Mouse (Mus musculus) heart, adult 2 months (tissue): ENCODE data around the gene Lrch3. TPM values are rescaled to one million over a fixed set of nuclear protein-coding genes. Genes with fewer than 3 reads are reported as not detected.

Experiments used
- DNase-seq, 2 experiments: peaks; one replicate each; pipeline ENCODE4 v3.0.0; 2021
- H3K27ac ChIP-seq: fragments of 200-600 bp; 2 replicates; pipeline ENCODE4 v1.8.1; 2022
- H3K27me3 ChIP-seq: fragments of 200-500 bp; 2 replicates; pipeline ENCODE4 v1.6.1; 2012; ENCODE audit warnings: mild to moderate bottlenecking, low read length, inconsistent platforms, mixed read lengths; ENCODE audit not compliant: control insufficient read depth, insufficient read depth
- H3K36me3 ChIP-seq: fragments of 200-500 bp; 2 replicates; pipeline ENCODE4 v1.6.1; 2012; ENCODE audit warnings: low read length, inconsistent platforms; ENCODE audit not compliant: control insufficient read depth, insufficient read depth
- H3K4me1 ChIP-seq: fragments of 200-500 bp; 2 replicates; pipeline ENCODE4 v1.6.1; 2011; ENCODE audit warnings: low read length; ENCODE audit not compliant: control insufficient read depth, insufficient read depth
- H3K4me3 ChIP-seq: fragments of 200-600 bp; 2 replicates; pipeline ENCODE4 v1.8.1; 2022
- H3K79me2 ChIP-seq: fragments of 200-500 bp; replicated peaks from 2 replicates; pipeline ENCODE4 v1.6.1; 2012; ENCODE audit warnings: mild to moderate bottlenecking, inconsistent platforms, low read length, moderate library complexity, mixed read lengths; ENCODE audit not compliant: control insufficient read depth, insufficient read depth
- H3K9ac ChIP-seq: fragments of 200-500 bp; 2 replicates; pipeline ENCODE4 v1.6.1; 2012; ENCODE audit warnings: low read depth, mild to moderate bottlenecking, control low read depth, inconsistent platforms, low read length, mixed read lengths
- CTCF ChIP-seq: fragments of 200-600 bp; IDR thresholded peaks from 2 replicates; pipeline ENCODE4 v1.8.1; 2022; ENCODE audit warnings: antibody characterized with exemption, mild to moderate bottlenecking, moderate library complexity
- EP300 ChIP-seq: fragments of 200-500 bp; IDR thresholded peaks from 2 replicates; pipeline ENCODE4 v1.6.1; 2011; ENCODE audit warnings: low read depth, low read length, control low read depth; ENCODE audit not compliant: insufficient read depth
- POLR2A ChIP-seq: fragments of 200-500 bp; IDR thresholded peaks from 2 replicates; pipeline ENCODE4 v1.6.1; 2011; ENCODE audit warnings: mild to moderate bottlenecking, low read depth, low read length, control low read depth; ENCODE audit not compliant: insufficient read depth
- WGBS: fragments of 180-500 bp; shearing (Covaris S2); methylation state at CpG from one replicate; pipeline ENCODE4 v1.1.7; 2018; 5-methylcytosine and 5-hydroxymethylcytosine counted together
- intact Hi-C: fragments of 180-260 bp; cut with DNase I; formaldehyde crosslinking; loops from one replicate; pipeline ENCODE4 v1.15.1; 2025
- polyA plus RNA-seq: library from polyadenylated mRNA; depleted of rRNA; stranded (reverse); fragments of >200 nt; gene quantifications from 2 replicates; pipeline ENCODE4 v1.2.3, GENCODE M21; 2012
- total RNA-seq, 2 experiments: library from RNA; stranded (reverse); gene quantifications; 2 replicates each; pipeline ENCODE4 v1.2.3; 2021

Gene Lrch3
- total and polyA plus RNA-seq, 3 experiments, result 13.8 to 22.6 (median 20.3) TPM

DNA sequence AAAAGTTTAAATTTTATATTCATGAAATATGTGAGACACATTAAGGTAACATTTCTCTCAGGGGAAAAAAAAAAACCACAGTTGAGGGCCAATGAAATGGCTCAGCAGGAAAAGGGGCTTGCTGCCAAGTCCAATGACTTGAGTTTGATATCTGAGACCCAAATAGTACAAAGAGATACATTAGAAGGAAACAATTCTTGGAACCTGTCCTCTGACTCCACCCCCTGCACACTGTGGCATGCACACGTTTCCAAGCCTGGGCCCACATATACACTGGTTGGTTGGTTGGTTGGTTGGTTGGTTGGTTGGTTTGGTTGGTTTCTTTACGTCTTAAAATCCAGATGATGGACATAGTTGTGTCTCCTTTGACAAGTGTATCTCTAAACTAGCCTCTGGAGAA is 102.1 kb downstream of the Lrch3 start:
- H3K4me3 ChIP-seq, result no peak overlapping the region
- no peak overlapping the region for H3K27ac ChIP-seq
- 72% methylated on average over 2 of the region's 2 CpGs for WGBS
- intact Hi-C loops, result no loop called here
- H3K4me1 ChIP-seq, result no peaks in the 10 kb centered on the region
- no peak for DNase-seq
- no peaks in the 10 kb centered on the region for H3K79me2 ChIP-seq
- no peak overlapping the region for H3K9ac ChIP-seq
- H3K36me3 ChIP-seq, result no peaks in the 10 kb centered on the region
- no peak for TF ChIP-seq POLR2A
- no peak for TF ChIP-seq EP300
- no peak for TF ChIP-seq CTCF
- no peaks in the 10 kb centered on the region for H3K27me3 ChIP-seq

DNA sequence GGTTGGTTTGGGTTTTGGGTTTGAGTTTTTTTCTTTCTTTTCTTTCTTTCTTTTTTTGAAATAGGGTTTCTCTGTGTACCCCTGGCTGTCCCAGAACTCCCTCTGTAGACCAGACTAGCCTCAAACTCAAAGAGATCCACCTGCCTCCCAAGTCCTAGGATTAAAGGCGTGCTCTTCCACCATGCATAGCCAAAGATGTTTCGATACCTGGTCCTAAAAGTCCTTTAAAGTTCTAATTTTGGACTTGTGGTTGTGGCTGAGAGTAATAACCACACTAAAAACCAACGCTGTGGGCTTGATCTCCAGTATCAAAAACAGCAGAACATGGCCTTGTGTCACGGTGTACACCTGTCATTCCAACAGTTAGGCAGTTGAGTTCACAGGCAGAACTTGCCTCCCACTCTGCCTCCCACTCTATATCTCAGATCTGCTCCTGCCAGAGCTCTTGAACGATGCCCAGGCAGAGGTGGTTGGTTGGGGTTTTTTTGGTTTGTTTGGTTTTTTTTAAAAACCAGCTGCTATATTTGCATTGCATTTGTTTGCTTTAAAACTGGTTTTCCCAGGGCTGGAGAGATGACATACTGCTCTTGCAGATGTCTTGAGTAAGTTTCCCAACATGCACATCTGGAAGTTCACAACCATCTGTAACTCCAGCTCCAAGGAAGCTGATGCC is 103.9 kb downstream of the Lrch3 start:
- 90% methylated on average over 5 of the region's 5 CpGs for WGBS
- TF ChIP-seq EP300 (no peak), CTCF (no peak), POLR2A (no peak)
- no peaks in the 10 kb centered on the region for H3K36me3 ChIP-seq

DNA sequence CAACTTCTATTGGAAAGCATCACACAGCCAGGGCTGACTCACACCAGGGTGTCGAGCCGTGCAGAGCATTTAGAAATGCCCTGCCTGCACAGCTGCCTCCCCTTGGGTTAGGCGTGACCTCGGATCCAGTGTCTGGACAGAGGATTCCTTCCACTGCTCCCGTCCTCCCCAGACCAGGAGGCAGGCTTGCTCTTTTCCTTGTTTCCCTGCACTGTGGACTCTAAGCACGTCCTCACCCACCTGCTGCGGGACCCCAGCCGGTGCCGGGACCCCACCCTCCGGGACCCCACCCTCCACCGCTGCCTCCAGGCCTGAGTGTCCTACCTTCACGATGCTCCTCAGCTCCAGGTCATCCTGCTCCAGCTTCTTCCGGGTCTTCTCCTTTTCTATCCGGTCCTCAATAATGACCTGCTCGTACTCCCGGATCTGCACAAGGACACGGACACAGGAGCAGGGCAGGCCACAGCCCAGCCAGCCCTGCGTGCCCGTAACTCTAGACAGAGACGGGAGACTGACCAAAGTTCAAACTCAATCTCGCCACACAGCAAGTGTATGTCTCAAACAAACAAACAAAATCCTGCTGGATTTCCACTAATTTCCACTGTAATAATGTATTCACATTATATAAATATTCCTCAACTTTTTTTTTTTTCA is 105.3 kb downstream of the Lrch3 start:
- no peak overlapping the region for H3K27ac ChIP-seq
- no peak overlapping the region for H3K9ac ChIP-seq
- no peaks in the 10 kb centered on the region for H3K27me3 ChIP-seq
- H3K79me2 ChIP-seq, result no peaks in the 10 kb centered on the region
- 75% methylated on average over 21 of the region's 21 CpGs for WGBS
- TF ChIP-seq POLR2A, result no peak
- no peak for TF ChIP-seq CTCF
- TF ChIP-seq EP300, result no peak
- no peaks in the 10 kb centered on the region for H3K36me3 ChIP-seq
- intact Hi-C loops, result no loop called here
- no peak overlapping the region for H3K4me3 ChIP-seq
- DNase-seq, result no peak
- H3K4me1 ChIP-seq, result no peaks in the 10 kb centered on the region

More for the DNA sequence above, 103.9 kb downstream of the Lrch3 start:
- Histone ChIP-seq H3K79me2 (no peaks in the 10 kb centered on the region), H3K27ac (no peak overlapping the region), H3K27me3 (no peaks in the 10 kb centered on the region), H3K4me3 (no peak overlapping the region), H3K9ac (no peak overlapping the region), H3K4me1 (no peaks in the 10 kb centered on the region)
- DNase-seq, result no peak
- intact Hi-C loops, result no loop called here

DNA sequence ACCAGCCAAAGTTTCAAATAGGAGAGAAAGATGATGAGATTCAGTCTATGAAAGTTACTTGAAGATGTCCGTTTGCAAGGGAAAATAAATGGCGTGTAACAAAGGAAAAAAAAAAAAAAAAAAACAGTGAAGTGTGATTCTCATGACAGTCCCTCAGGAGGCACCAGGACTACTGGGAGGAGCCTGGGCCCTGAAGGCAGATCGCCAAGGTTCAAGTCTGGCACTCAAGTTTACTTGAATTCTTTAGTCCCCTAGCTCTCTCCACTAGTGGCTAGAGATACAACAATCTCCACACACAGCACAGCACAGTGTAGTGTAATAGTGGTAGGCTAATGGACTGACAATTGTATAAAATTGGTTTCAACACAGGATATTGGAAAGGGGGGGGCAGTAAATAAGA is 107.5 kb downstream of the Lrch3 start:
- no peak for DNase-seq
- no peak overlapping the region for H3K27ac ChIP-seq
- no peak overlapping the region for H3K4me3 ChIP-seq
- intact Hi-C loops, result loop anchor here (5.0 to 10.0 kb wide), 3 partner anchors 136 to 307 kb away; partner anchors contain the start of gene Smbd1
- H3K36me3 ChIP-seq, result no peaks in the 10 kb centered on the region
- no peaks in the 10 kb centered on the region for H3K79me2 ChIP-seq
- no peak overlapping the region for H3K9ac ChIP-seq
- TF ChIP-seq EP300 (no peak), POLR2A (no peak), CTCF (no peak)
- WGBS, result 46% methylated on average over 3 of the region's 3 CpGs
- H3K4me1 ChIP-seq, result no peaks in the 10 kb centered on the region
- H3K27me3 ChIP-seq, result no peaks in the 10 kb centered on the region

DNA sequence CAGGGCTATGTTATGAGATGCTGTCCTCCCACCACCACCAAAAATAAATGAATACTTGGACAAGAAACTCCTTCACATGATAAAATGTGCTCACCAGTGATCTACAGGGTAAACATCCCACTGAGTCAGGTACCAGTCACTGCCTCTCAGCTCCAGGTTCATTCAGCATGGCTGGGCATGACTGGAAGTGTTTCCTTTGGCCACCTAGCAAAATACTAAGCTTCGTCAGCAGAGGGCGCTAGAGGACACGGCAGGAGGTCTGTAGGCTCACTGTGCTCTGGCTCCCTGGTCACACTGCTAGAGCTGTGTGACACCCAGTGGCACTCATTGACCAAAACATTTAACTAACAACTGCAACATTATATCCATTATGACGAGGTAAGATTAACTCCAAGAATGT is 109.8 kb downstream of the Lrch3 start:
- H3K79me2 ChIP-seq, result no peaks in the 10 kb centered on the region
- H3K9ac ChIP-seq, result no peak overlapping the region
- no peaks in the 10 kb centered on the region for H3K36me3 ChIP-seq
- no peak for TF ChIP-seq POLR2A
- no peak; the same call in 1 of the 2 replicates for TF ChIP-seq CTCF
- TF ChIP-seq EP300, result peak; percentile 86; the same call in 1 of the 2 replicates
- H3K27ac ChIP-seq, result no peak overlapping the region
- peak; percentile 79 to 85 for DNase-seq
- no peaks in the 10 kb centered on the region for H3K4me1 ChIP-seq
- no peak overlapping the region for H3K4me3 ChIP-seq
- intact Hi-C loops, result loop anchor here (5.0 to 10.0 kb wide), 3 partner anchors 134 to 309 kb away; partner anchors contain the start of gene Smbd1
- H3K27me3 ChIP-seq, result no peaks in the 10 kb centered on the region
- 2% methylated on average over 4 of the region's 4 CpGs for WGBS

DNA sequence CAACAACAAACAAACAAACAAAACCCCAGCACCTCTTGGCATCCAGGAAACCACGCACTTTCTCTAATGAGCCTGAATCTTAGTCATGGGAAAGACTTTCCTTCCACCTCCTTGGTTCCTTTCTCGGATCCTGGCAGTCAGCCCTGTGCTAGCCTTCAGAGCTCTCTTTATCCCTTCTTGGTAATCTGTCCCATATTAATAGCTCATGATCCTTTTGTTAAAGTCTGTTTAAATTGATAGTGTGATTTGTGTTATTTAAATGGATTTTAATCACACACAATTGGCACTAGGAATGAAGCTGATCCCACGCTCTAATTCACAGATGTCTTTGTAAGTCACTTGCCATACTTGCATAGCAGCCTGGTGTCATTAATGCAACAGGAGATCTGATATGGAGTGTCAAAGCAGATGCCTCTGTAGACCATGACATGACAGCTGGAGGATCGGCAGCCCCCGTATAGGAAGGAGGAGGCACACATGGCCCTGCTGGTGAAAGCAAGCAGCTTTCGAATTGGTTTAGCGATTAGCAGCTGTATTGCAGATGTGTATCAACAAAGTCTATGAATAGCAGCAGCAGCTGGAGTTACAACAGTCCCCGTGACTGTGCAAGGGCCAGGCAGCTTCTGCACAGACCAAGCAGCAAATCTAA is 110.7 kb downstream of the Lrch3 start:
- intact Hi-C loops, result loop anchor here (5.0 to 10.0 kb wide), 3 partner anchors 133 to 310 kb away; partner anchors contain the start of gene Smbd1
- H3K9ac ChIP-seq, result no peak overlapping the region
- TF ChIP-seq EP300 (no peak), POLR2A (no peak), CTCF (no peak)
- no peak overlapping the region for H3K27ac ChIP-seq
- no peaks in the 10 kb centered on the region for H3K36me3 ChIP-seq
- no peaks in the 10 kb centered on the region for H3K27me3 ChIP-seq
- H3K4me3 ChIP-seq, result no peak overlapping the region
- 56% methylated on average over 8 of the region's 8 CpGs for WGBS
- no peaks in the 10 kb centered on the region for H3K4me1 ChIP-seq
- DNase-seq, result no peak
- no peaks in the 10 kb centered on the region for H3K79me2 ChIP-seq
